Mouse (Mus musculus) gastrocnemius, postnatal 10 days (tissue): Measurements from ENCODE around the gene Nmd3. TPM values are rescaled to one million over a fixed set of nuclear protein-coding genes. Genes with fewer than 3 reads are reported as not detected.

Experiments
- DNase-seq: peaks from one replicate; pipeline ENCODE4 v3.0.0; 2021; ENCODE audit warnings: mixed read lengths
- total RNA-seq, 2 experiments: library from RNA; stranded (reverse); gene quantifications; 2 replicates each; pipeline ENCODE4 v1.2.3; 2021

The Nmd3 gene
- total RNA-seq, 2 experiments from 2014 or later: 30.5 to 36.4 TPM

DNA sequence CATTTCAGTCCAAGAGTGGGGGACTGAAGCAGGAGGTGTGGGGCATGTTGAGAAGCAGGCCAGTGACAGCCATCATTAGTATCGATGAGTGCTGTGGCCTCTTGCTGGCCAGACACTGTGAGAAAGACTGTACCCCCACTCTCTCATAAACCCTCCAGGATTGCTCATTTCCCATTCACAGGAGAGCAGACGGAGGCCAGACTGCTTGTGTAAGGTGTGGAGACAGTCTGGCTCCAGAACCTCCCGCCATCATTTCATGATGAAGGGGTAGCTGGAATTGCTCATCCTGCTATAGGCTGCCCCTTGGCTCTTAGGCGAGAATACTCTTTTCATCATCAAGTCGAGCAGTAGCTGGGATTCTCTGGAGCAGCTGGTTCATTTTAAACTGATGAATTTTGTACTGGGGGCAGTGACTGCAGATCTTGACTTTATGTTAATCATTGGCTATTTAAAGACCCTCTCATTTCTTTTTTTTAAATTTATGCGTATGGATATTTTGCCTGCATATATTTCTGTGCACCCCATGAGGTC lies 41.1 kb downstream of the Nmd3 start:
- DNase-seq: no peak

- DNase-seq: no peak
Observed at GRCm38 (mm10) chr3:69763630-69764565, 42.1 kb downstream of the Nmd3 start.

GRCm38 (mm10) chr3:69765206-69765605 lies 43.4 kb downstream of the Nmd3 start:
- DNase-seq: no peak

- DNase-seq: no peak
Observed at GRCm38 (mm10) chr3:69769150-69769549, 47.4 kb downstream of the Nmd3 start.

DNA sequence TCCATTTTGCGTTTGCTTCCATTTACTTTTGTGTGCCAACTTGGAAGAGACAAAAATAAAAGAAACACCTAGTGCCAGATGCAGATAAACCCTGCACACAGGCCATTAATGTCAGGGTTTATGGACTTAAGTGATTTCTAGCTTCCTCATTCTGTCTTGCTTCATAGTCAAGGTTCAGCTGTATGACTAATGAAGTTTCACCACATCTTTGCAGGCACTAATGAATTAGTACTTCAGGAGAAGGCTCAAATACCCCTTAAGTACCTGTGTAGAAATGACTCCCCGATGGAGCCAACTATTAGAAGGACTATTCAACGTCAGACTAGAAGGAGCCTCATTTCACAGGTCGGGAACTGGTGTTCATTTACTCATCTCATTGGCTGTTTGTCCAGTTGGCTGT lies 51.6 kb downstream of the Nmd3 start:
- no peak for DNase-seq

DNA sequence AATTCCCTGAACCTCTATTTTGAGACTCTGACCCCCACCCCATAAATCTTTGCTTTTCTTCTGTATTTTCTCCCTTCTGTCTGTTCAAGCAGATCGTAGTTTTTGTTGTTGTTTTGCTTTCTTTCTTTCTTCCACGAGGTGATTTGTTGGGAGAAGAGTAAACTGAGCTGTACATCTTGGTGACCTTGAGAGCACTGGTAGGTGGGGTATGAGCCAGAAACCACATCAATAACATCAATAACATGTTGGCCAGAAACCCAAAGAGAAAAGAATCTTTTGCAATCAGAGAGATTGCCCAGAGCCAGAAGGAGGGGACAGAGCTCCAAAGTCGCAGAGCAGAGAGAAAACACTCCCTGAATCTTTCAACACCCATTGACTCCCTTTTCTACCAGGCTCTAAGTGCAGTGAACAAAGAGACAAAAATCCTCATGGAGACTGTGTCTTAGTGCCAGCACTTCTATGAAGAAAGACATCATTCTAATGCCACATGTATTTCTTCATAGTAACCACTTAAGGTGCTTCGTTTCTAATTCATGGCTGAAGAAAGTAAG lies 57.5 kb downstream of the Nmd3 start:
- DNase-seq: no peak

- DNase-seq: no peak
Observed at GRCm38 (mm10) chr3:69792823-69793417, 71.1 kb downstream of the Nmd3 start.

DNA sequence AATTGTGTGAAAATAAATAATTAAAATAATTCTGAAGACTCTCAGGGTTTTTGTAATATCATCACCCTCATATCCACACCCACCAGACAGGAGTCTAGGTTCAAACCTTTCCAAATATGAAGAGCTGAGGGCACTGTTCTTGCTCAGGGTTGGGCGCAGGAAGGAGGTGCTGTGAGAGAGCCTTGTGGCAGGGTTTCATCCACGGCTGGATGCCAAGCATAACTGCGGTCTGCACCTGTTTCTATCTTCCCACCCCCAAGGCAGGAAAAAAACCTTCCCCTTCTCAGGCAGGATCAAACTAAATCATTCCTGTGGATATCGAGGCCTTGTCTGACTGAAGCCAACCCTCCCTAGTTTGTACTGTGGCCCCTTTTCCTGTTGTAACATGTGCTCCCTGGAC lies 75.7 kb downstream of the Nmd3 start:
- DNase-seq: no peak

DNA sequence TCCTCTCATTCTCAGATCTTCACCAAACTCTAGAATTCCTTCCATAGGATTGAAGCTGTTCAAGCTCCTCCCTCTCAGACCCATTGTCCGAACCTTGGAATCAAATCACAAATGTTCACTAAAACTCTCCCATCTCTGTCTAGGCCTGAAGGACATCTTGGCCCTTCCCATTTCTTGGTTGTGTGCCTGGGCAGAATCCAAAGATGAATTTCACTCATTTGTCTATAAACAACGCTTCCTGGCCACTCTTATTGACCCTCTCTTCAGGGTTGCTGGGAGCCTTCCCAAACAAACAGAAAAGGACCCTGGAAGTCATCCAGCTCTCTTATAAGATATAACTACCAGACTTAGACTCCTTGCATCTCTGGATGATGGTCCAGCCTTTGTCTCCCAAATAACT lies 76.2 kb downstream of the Nmd3 start:
- no peak for DNase-seq

- no peak for DNase-seq
Observed at GRCm38 (mm10) chr3:69799096-69799495, 77.3 kb downstream of the Nmd3 start.

- no peak for DNase-seq
Observed at GRCm38 (mm10) chr3:69800829-69801384, 79.1 kb downstream of the Nmd3 start.

DNA sequence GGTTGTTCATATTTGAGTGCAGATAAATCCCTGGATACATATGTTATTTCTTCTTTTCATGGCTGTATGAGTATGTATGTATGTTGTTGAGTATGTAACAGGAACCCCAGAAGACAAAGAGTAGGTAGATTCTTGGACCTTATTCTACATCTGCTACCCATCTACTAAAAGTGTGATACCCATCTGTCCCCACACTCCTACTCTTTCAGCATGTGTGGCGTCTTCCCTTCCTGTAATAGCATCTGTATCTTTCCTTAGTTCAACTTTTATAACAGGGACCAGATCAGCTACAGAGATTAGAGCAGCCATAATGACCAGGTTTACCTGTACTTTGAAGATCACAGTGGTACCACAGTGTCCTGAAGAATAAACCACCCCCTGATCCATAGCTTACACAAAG lies 81.4 kb downstream of the Nmd3 start:
- DNase-seq: no peak

Other genes starting within 250 kb of the Nmd3 start
- gene B3galnt1, start 123.0 kb upstream of the Nmd3 start, total RNA-seq: 1 to 10 TPM; 8.9 to 10.0 TPM
- gene Sptssb, start 138.0 kb downstream of the Nmd3 start, total RNA-seq: not detected